Mouse (Mus musculus) spleen, adult 18-20 months (tissue): ENCODE results near the gene Vps9d1.
"Not testable (repeated sequence)": the region's sequence is repeated elsewhere in the genome, so short reads cannot be mapped to it uniquely, and the experiment has no call there.

Source experiments
- DNase-seq, 2 experiments: peaks; one replicate each; pipeline ENCODE4 v3.0.0; 2022; ENCODE audit warnings: mixed read lengths in 2 of 2

Gene Vps9d1

DNA sequence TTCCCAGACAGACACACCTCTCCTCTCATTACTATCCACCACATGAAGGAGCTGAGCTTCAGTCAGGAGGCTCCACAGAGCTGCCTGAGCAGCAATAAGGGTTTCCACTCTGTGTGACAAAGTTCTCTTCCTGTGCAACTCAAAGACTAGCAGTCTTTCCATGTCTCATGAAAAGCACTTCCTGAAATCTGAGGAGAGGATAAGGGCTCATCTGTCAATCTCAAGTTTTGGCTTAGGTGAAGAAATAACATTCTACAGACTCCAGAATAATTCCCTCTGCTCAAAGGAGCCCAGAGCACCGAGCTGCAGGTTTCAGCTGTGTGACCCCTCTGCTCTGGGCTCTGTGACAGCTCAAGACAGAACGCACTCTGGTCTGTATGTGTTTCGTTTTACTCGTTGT is 1.2 kb downstream of the Vps9d1 start:
- DNase-seq: no peak

DNA sequence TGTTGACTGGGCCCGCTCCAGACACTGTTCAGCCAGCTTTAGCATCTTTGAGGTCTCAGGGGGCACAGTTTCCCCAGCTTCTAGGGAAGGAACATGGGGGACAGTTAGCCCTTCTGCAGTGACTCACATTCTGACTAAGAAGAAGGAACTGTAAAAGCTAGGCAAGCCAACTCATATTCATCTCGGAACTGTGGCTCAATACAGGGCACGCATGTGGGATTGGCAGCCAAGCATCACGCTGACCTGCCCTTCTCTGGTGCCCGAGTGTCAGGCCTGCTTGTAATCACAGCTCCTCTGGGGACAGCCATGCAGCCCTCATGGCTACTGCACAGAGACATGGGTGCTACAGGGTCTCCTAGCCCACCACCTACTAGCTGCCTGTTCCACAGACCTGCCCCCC is 3.2 kb downstream of the Vps9d1 start:
- DNase-seq: no peak

- no peak for DNase-seq
Measured at GRCm38 (mm10) chr8:123248596-123248995, 5.6 kb downstream of the Vps9d1 start.

DNA sequence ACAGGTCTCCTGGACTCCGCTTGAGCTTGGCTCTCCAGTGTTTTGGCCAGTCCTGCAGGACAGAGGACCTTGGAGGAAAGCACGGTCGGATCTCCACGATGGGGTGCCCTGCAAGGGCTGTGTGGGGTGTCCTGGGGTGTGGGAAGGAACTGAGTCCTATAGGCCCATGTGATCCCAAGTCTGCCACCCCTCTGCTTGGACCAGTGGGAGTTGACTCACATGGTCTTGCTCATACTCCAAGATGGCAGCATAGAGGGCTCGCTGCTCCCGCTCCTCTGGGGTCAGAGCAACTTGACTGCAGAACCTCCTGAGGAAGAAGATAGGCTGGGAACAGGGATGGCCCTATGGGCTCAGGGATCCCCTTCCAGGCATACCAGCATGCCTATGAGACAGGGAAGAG is 6.4 kb downstream of the Vps9d1 start:
- DNase-seq: no peak

DNA sequence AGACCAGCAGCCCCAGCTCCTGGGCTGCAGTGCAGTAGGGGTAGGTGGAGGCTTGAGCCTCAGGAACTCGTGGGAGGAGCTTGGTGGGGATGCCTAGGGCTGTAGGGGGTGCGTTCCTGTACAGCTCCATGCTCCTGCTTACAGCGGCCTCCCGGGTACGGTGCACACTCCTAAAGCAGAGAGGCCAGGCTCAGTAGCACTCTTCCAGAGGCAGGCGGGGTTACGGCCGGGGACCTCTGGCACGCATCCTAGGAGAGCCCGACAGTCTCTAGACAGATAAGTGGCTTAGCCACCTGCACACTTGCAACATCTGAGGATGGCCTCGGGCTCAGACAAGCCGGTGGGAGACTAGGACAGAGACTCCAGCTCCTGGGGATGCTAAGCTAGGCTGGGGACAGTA is 8.6 kb downstream of the Vps9d1 start:
- DNase-seq: no peak

DNA sequence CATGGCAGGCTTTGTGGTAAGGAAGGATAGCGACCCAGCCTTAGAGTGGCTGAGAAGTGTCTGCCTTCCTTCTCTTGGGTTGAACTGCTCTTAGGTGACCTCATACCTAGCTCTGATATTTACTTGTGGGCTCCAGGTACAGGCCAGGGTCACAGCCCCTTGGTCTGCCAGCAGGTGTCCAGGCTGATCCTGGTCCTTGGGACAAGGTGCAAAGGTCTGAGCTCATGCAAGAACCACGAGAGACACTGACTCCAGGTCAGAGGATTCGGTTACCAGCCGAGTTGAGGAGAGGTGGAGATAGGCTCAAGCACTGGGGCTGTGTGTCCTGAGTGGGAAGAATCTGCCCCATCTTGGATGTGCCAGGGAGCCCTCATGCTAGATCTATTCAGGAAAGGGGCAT is 9.8 kb downstream of the Vps9d1 start:
- no peak for DNase-seq

DNA sequence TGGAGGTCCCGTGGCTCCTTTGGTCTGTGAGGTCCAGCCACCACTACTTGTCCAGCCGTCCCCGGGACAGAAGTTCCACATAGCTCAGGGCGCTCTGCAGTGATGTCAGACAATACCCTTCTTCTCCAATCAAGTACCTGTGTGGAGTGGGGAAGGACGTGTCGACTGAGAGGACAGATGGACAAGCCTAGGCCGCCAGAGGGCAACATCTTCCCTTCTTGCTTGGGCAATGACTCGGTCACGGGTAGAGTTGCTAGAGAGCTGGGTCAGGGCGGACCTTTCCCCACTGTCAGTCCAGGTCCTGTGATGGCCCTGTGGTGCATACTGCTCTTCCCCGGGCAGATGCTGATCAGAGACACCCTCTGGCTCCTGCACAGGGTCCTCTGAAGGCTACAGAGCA is 11.1 kb downstream of the Vps9d1 start:
- DNase-seq: no peak

DNA sequence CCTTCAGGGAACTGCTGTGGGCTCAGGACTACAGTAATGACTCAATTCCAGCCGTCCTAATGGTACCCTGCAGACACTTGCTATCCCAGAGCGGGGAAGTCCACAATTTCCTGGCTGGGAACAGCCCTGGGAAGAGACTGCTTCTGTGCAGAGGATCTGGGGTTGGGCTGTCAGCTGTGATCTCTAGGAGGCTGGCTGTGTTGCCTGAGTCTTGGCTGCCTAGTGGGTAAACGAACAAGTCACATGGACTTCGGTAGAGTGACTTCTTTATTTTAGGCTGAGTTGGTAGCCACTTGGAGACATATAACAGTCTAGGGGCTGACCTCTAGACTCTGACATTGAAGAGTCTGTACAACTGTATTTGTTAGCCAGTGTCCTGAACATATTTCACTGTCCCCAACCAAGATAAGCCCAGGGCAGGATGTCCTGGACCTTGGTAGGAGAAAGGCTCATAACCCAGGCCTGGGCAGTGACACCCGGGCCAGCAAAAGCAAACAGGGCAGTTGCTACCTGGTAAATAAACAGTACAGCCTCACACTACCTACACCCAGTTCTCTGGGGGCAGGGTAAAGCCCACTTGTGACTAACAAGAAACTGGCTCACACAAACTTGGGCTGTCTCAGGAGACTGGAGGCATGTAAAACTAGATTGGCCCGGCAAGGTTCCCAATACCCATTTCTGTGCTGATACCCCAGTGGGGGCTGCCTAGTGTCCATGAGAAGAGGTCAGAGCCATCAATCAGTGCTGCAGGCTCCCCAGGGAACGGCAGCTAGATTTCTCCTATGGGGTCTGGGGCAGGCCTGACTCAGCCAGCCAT is 11.8 kb downstream of the Vps9d1 start:
- DNase-seq: no peak

GRCm38 (mm10) chr8:123239398-123239797 is 14.8 kb downstream of the Vps9d1 start:
- no peak for DNase-seq

DNA sequence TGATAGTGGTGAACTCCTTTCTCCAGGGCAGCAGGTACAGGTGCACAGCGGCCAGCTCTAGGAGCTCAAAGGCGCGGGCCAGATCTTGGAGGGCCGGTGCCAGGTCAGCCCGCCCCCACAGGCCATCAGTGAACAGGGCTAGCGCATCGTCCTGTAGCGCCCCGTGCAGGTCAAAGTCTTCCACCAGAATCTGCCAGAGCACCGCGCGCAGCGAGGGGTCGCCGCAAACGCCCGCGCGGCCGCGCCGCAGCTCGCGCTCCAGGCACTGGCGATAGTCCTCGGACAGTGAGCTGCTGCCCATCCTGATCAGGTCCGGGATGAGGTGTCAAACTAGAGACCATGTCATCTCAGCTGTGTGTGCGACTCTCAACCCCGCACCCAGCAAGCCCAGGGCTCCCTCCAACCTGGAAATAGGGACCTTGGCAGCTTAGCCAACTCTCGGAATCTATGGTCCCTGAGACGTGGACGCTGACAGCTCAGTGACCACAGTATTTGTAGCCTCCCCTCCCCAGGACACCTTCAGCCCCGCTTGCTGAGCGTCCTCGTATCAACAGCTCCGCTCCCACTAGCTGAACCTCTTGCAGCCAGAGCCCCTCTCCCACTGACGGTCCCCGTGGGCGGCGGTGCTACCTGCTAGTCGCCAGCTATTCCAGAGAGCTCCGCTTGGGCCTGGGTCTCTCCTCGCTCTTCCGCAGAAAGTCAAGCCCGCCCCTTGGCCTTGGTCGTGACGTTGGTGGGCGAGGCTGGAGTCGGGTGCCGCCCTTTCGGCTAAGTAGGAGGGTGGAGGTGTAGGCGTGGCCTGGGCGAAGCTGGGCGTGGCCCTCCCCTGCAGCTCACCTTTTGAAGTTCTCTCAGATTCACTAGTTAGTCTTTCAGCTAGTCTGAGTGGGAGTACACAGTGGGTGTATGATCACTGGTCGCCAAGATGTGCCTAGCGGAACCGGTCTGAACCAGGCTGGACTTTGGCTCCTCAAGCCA is 18.3 kb downstream of the Vps9d1 start, which contains the start of gene Spata2l:
Spata2l (minus strand) TSS at position 714 of the 978 bp plus-strand sequence.
- DNase-seq: peak; percentile 84 to 92

GRCm38 (mm10) chr8:123234918-123235519 is 19.1 kb downstream of the Vps9d1 start:
- no peak for DNase-seq

DNA sequence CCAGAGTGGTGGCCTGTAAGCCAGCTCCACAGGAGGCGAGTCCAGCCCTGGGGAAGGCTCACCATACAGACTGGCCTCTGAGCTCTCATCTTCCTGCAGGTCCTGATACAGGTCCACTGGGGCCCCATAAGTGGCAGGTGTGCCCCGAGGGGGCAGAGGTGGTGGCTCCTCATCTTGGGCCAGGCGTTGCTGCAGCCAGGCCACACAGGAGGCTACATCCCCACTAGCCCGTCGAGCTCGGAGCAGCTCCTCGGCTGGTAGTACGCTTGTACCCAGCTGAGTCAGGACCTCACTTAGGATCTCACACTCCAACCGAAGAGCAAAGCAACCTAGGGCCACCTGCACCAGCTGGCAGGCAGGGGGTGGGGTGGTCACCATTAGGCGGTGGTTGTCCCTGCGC is 20.4 kb downstream of the Vps9d1 start:
- no peak for DNase-seq

DNA sequence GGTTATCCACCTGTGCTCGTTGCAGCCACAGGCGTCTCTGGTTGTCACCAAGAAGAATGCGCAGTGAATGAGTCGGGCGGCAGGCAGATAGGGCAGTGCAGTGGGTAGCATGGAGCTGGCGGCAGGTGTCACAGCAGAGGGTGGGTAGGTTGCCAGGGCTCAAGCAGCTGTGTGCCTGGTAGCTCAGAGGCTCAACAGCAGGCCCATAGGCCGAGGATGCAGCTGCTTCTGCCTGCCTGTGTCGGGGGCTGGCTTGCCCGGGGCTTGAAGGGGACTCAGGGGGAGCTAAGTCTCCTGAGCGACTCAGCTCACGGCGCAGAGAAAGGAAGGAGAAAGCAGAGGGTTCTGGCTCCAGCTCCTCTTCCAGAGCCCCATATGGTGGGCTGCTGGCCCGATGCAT is 20.8 kb downstream of the Vps9d1 start:
- no peak for DNase-seq

- DNase-seq: no peak
Measured at GRCm38 (mm10) chr8:123232553-123232952, 21.6 kb downstream of the Vps9d1 start.

DNA sequence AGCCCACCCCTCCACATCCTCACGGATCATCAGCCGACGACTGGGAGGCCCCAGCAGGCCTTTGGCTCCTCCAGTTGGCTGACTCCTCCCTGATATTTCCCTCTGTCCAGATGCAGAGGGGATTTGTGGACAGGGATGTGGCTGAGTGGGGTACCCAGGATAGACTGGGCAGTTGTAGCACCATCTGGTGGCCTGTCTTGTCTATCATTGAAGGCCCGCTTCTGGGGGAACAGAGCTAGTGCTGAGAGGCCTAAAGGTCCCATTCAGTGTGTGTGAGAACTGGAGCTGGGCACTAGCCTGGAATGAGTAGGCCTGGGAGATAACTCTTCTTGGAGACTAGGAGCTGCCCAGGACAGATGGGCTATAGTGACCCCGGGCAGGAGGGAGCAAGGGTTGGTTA is 22.4 kb downstream of the Vps9d1 start:
- DNase-seq: no peak

GRCm38 (mm10) chr8:123230326-123230725 is 23.8 kb downstream of the Vps9d1 start:
- DNase-seq: not testable (repeated sequence)

DNA sequence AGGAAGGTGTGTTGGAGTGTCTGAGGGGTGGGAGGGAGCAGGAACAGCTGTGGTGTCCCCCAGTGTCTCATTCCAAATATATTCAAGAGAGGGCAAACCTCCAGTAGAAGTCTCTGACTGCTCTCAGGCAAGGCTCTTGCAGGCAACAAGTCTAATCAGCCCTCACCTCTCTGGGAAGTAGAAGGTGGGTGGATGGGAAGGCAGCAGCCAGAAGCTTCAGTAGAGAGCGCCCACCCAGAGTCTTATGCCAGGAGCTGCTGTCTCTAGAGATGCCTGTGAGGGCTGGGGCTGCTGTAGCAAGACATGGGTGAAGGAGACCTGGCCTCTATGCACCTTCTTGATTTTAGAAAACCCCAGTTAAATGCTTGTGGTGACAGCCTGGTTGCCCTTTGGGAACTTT is 25.7 kb downstream of the Vps9d1 start:
- no peak for DNase-seq

- DNase-seq: peak; percentile 82 to 93
Measured at GRCm38 (mm10) chr8:123224278-123225266, 29.6 kb downstream of the Vps9d1 start, which contains the start of gene Cdk10. Cdk10 (plus strand) TSS chr8:123224842.

DNA sequence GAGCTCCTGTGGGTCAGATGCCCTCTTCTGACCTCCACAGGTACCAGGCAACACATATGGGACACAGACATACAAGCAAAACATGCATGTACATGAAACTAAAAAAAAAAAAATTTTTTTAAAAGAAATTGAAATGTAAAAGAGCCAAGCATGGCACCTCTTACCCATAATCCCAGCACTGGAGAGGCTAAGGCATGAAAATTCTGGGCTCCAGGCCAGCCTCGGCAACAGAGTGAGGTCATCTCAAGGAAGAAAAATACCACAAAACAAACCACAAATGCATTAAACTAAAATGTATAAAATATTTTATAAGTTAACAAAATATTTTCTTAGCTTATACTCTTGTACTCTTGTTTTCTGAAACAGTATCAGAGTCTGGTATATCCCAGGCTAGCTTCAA is 33.2 kb downstream of the Vps9d1 start:
- DNase-seq: no peak

DNA sequence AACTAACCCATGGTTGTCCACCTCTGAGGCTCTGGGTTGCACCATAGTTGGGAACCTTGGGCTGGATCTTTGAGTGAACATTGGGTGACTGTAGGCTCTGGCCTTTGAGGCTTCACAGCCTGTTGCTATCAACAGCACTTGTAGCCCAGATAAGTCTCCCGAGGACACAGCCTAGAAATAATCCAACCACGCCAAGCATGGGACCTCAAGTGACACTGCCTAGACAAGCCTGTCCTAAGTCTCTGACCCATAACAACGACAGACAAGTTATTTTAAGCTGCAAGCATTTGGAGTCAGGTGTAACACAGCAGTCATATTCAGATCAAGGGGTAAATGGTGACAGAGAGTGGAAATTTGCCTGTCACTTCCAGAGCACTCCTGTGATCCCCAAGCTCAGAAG is 38.7 kb downstream of the Vps9d1 start:
- DNase-seq: no peak

- no peak for DNase-seq
Measured at GRCm38 (mm10) chr8:123213118-123213772, 40.9 kb downstream of the Vps9d1 start.
